ENCODE assay signal across 8 mouse cellular contexts in the genomic region with DNA sequence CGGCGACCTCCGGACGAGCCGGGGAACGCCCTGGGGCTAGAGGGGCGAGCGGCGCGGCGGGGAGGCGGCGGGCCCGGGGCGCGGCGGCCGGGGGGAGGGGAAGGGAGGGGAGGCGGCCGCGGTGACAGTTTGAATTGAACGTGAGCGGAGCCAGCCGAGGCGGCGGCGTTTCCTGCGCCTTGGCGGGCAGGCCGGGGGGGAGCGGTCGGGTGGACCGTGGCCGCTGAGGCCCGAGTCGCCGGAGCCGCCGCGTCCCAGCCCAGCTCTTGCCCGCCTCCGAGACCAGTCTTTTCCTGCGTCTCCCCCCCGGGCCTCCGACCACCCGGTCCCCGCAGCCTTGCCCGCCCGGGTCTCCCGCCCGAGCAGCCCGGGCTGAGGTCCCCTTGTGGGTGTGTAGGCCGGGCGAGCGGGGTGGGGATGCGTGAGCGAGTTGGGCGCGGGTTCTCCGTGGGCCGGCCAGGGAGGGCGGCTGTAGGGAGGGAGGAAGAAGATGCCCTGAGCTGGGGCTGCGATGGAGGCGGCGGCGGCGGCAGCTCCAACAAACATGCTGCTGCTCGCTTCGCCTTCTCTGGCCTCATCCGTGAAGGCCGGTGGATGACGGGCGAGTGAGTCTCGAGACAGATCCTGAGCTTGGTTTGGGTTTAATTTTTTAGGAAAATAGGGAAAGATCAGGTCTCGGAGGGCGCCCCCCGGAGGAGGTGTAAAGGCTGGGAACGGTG. TPM values are rescaled to one million over a fixed set of nuclear protein-coding genes. Genes with fewer than 3 reads are reported as not detected.
A peak's percentile ranks its signal among the peaks of the same experiment; 100 is the strongest.
DNase-seq lines count a peak whose midpoint lies in the region; ATAC-seq lines count a peak whose summit lies in the region.

No protein-coding gene starts in this region.

- peak overlapping the region; percentile 99 for H3K27ac ChIP-seq in embryonic facial prominence, embryonic 11.5 days (replicated peaks; ENCODE audit: low read depth, low read length)
- H3K27ac ChIP-seq in limb, embryonic 12.5 days, result peak overlapping the region; percentile 100
- peak overlapping the region; percentile 99 for H3K27ac ChIP-seq in midbrain, embryonic 13.5 days

- no peaks in the 10 kb centered on the region for H3K9me3 ChIP-seq in embryonic facial prominence, embryonic 11.5 days (replicated peaks; ENCODE audit: control insufficient read depth, low read length)
- H3K9me3 ChIP-seq in limb, embryonic 12.5 days, result no peaks in the 10 kb centered on the region
- no peaks in the 10 kb centered on the region for H3K9me3 ChIP-seq in midbrain, embryonic 13.5 days

- no peaks in the 10 kb centered on the region for H3K27me3 ChIP-seq in embryonic facial prominence, embryonic 11.5 days (ENCODE audit: control insufficient read depth, insufficient read depth, low read length)
- no peaks in the 10 kb centered on the region for H3K27me3 ChIP-seq in limb, embryonic 12.5 days
- H3K27me3 ChIP-seq in midbrain, embryonic 13.5 days, result no peaks in the 10 kb centered on the region

- peak overlapping the region; percentile 32 for H3K4me2 ChIP-seq in embryonic facial prominence, embryonic 11.5 days (ENCODE audit: low read depth, low read length)
- peak overlapping the region; percentile 78 for H3K4me2 ChIP-seq in limb, embryonic 12.5 days
- peak overlapping the region; percentile 55 for H3K4me2 ChIP-seq in midbrain, embryonic 13.5 days (replicated peaks)

- peak overlapping the region; percentile 97 for H3K4me3 ChIP-seq in embryonic facial prominence, embryonic 11.5 days (ENCODE audit: low read depth, low read length)
- peak overlapping the region; percentile 97 for H3K4me3 ChIP-seq in limb, embryonic 12.5 days (replicated peaks)
- peak overlapping the region; percentile 98 for H3K4me3 ChIP-seq in midbrain, embryonic 13.5 days (replicated peaks)

- no peaks in the 10 kb centered on the region for H3K36me3 ChIP-seq in embryonic facial prominence, embryonic 11.5 days (replicated peaks; ENCODE audit: control insufficient read depth, insufficient read depth, low read depth, low read length)
- H3K36me3 ChIP-seq in limb, embryonic 12.5 days, result no peaks in the 10 kb centered on the region
- no peaks in the 10 kb centered on the region for H3K36me3 ChIP-seq in midbrain, embryonic 13.5 days

- DNase-seq in A20 (ENCODE audit: low read depth, low spot score), result peak; percentile 57
- DNase-seq in adrenal gland, postnatal 14 days, result peak; percentile 81
- DNase-seq in embryonic facial prominence, embryonic 11.5 days (ENCODE audit: low spot score), result peak; percentile 62
- DNase-seq in heart, adult 11 months, result peak; percentile 97
- DNase-seq in kidney, adult 11 months, result peak; percentile 36
- peak; percentile 58 to 60 for DNase-seq in spleen, adult 18-20 months

- under 1% methylated on average over 40 of the region's 78 CpGs for WGBS in embryonic facial prominence, embryonic 11.5 days
- under 1% methylated on average over 65 of the region's 78 CpGs for WGBS in limb, embryonic 12.5 days
- under 1% methylated on average over 57 of the region's 78 CpGs for WGBS in midbrain, embryonic 13.5 days

- ATAC-seq in embryonic facial prominence, embryonic 11.5 days (replicated peaks; ENCODE audit: insufficient number of reproducible peaks, low FRiP score, low TSS enrichment, low read depth), result peak; percentile 54
- peak; percentile 29 for ATAC-seq in limb, embryonic 12.5 days (ENCODE audit: insufficient number of reproducible peaks, insufficient read depth, low FRiP score, low TSS enrichment, low read depth)
- ATAC-seq in midbrain, embryonic 13.5 days, result peak; percentile 61

- peak overlapping the region; percentile 99 for H3K9ac ChIP-seq in embryonic facial prominence, embryonic 11.5 days (replicated peaks; ENCODE audit: low read length)
- peak overlapping the region; percentile 97 for H3K9ac ChIP-seq in limb, embryonic 12.5 days (replicated peaks)
- H3K9ac ChIP-seq in midbrain, embryonic 13.5 days (replicated peaks), result peak overlapping the region; percentile 98

- no peaks in the 10 kb centered on the region for H3K4me1 ChIP-seq in embryonic facial prominence, embryonic 11.5 days (ENCODE audit: control insufficient read depth, insufficient read depth, low read length)
- peaks cover 19% of the 10 kb centered on the region for H3K4me1 ChIP-seq in limb, embryonic 12.5 days (replicated peaks)
- peaks cover 34% of the 10 kb centered on the region for H3K4me1 ChIP-seq in midbrain, embryonic 13.5 days (replicated peaks)

RNA-seq across cellular contexts. Expression of gene Sept7, which starts 0.7 kb away (rescaled TPM):
- 118 and 134 TPM in 2 replicates for total RNA-seq in adrenal gland, postnatal 14 days (2021)
- polyA plus RNA-seq in embryonic facial prominence, embryonic 11.5 days (2014; fragmentation: Nextera tagmentation; extraction: Ambion mirVana), result 339 and 390 TPM in 2 replicates
- polyA plus RNA-seq in limb, embryonic 12.5 days (2016; fragmentation: Nextera tagmentation; extraction: Ambion mirVana), result 272 and 304 TPM in 2 replicates
- 256 and 277 TPM in 2 replicates for polyA plus RNA-seq in midbrain, embryonic 13.5 days (2015; fragmentation: Nextera tagmentation; extraction: Ambion mirVana)

Comparison
In these comparisons a context has a peak if more than half of its experiments do, and no peak if none do; other contexts are left out.
1. Peak in every context shown above with its lines: DNase-seq, ATAC-seq, H3K4me3 ChIP-seq and H3K27ac ChIP-seq.
2. DNase-seq: peak in every context shown above with its lines; median percentile 97 in heart, adult 11 months; 81 in adrenal gland, postnatal 14 days; 62 in embryonic facial prominence, embryonic 11.5 days; 59 in spleen, adult 18-20 months; 57 in A20; 36 in kidney, adult 11 months.